Mouse (Mus musculus): ENCODE data around the gene Me3. TPM values are rescaled to one million over a fixed set of nuclear protein-coding genes. Genes with fewer than 3 reads are reported as not detected.

Gene Me3
- polyA plus RNA-seq, 1 experiment from 2014 or later, result 4.3 TPM

DNA sequence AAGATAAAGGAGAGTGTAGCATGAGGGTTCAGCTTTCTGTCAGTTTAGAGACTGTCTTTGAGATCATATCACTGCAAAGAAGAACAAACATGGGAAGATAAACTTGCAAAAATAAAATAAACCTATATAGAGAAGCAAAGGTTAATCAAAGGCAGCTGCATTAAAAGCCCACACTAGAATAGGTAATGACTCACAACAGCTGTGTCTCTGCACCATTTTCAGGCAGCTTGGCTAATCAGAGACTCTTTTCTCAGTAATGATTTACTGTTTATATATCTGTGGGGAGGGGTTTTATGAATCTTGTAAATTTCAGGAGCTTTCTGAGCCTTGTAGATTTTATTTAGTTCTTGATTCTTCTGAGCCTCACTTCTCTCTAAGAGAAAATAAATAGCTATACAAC is 15.7 kb downstream of the Me3 start:
- Histone ChIP-seq H3K36me3 (ENCODE audit: control insufficient read depth, insufficient read depth, low read length) (no peaks in the 10 kb centered on the region), H3K4me2 (ENCODE audit: low read length) (no peak overlapping the region), H3K27me3 (replicated peaks; ENCODE audit: control insufficient read depth, insufficient read depth, low read length) (no peaks in the 10 kb centered on the region), H3K4me1 (replicated peaks; ENCODE audit: control insufficient read depth, insufficient read depth, low read length) (no peaks in the 10 kb centered on the region), H3K9me3 (ENCODE audit: control insufficient read depth, low read length) (0 out of 2 replicates have a peak, but pooled peaks cover 2% of the 10 kb centered on the region), H3K9ac (ENCODE audit: low read length) (no peak overlapping the region), H3K27ac (ENCODE audit: low read depth) (no peak overlapping the region), H3K4me3 (ENCODE audit: low read depth, low read length) (no peak overlapping the region)
- DNase-seq (ENCODE audit: low spot score), result no peak
- no peak for ATAC-seq (replicated peaks; ENCODE audit: low FRiP score, low TSS enrichment, low read depth)

DNA sequence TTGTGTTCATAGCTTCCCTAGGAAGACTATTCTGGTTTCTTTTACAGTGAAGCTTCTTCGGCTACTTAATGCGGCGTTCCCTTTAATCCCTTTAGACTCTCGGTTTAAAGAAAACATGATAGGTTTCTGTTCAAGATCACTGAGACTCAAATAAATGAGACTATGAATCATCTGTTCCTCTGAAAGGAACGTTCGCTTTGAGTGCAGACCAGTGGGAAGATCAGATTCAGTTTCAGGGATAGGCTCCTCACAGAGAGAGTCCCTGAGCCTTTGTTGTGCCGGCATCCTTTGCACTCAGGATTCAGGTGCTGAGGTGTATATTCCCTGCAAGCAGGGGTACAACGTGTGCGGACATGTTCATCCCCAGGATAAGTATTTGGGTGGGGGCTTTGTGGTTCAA is 25.0 kb downstream of the Me3 start:
- H3K36me3 ChIP-seq (ENCODE audit: control insufficient read depth, insufficient read depth, low read length), result no peaks in the 10 kb centered on the region
- H3K27ac ChIP-seq (ENCODE audit: low read depth), result no peak overlapping the region
- H3K4me1 ChIP-seq (replicated peaks; ENCODE audit: control insufficient read depth, insufficient read depth, low read length), result no peaks in the 10 kb centered on the region
- ATAC-seq (replicated peaks; ENCODE audit: low FRiP score, low TSS enrichment, low read depth) (no peak), DNase-seq (ENCODE audit: low spot score) (no peak)
- H3K9me3 ChIP-seq (ENCODE audit: control insufficient read depth, low read length), result no peaks in the 10 kb centered on the region
- H3K4me2 ChIP-seq (ENCODE audit: low read length), result no peak overlapping the region
- WGBS, result 56% methylated on average over 9 of the region's 9 CpGs
- H3K27me3 ChIP-seq (replicated peaks; ENCODE audit: control insufficient read depth, insufficient read depth, low read length), result no peaks in the 10 kb centered on the region
- H3K9ac ChIP-seq (ENCODE audit: low read length), result no peak overlapping the region
- H3K4me3 ChIP-seq (ENCODE audit: low read depth, low read length), result no peak overlapping the region

DNA sequence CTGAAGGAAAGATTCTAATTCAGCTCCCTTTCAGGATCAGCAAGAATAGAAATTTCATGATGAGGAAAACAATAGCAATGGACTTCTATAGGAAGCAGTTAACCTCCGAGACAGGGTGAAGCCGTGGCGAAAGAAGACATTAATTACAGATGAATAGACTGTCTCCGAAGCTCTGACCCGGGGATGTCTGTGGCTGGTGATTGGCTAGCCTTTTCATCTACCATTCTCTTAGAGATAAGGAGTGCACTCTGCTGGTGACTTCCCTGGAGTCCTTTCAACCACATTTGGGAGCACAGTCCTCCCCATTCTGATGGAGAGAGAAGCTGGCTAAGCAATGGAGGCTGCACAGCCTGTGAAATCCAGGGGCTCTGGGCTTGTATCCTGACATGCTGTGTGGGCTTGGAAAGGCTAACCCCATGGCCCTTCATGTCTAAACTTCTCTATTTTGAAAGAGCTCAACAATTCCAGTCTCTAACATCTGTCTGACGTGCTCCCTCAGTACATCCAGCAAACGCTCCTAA is 25.6 kb downstream of the Me3 start:
- 60% methylated on average over 7 of the region's 7 CpGs for WGBS
- H3K36me3 ChIP-seq (ENCODE audit: control insufficient read depth, insufficient read depth, low read length), result no peaks in the 10 kb centered on the region
- H3K9me3 ChIP-seq (ENCODE audit: control insufficient read depth, low read length), result no peaks in the 10 kb centered on the region
- no peaks in the 10 kb centered on the region for H3K27me3 ChIP-seq (replicated peaks; ENCODE audit: control insufficient read depth, insufficient read depth, low read length)
- no peak overlapping the region for H3K27ac ChIP-seq (ENCODE audit: low read depth)
- H3K9ac ChIP-seq (ENCODE audit: low read length), result no peak overlapping the region
- no peak for ATAC-seq (replicated peaks; ENCODE audit: low FRiP score, low TSS enrichment, low read depth)
- DNase-seq (ENCODE audit: low spot score), result no peak
- H3K4me1 ChIP-seq (replicated peaks; ENCODE audit: control insufficient read depth, insufficient read depth, low read length), result no peaks in the 10 kb centered on the region
- no peak overlapping the region for H3K4me3 ChIP-seq (ENCODE audit: low read depth, low read length)
- no peak overlapping the region for H3K4me2 ChIP-seq (ENCODE audit: low read length)

DNA sequence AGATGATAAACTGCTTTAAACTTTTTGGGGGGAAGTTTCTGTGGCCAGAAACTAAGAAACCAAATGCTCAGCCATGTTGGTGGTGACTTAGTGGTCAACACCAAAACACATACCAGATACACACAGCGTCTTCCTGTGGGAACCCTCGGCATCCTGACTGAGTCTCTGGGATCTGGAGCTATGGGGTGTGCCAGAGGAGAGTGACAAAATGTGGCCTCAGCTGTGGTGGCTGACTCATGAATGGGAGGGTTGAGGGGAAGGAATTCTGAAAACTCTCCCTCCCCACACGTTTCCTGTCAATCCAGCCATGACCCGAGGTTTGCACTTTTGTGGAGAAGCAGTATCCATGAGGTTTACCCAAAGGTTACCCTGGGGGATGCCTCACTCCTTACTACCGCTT is 32.0 kb downstream of the Me3 start:
- Histone ChIP-seq H3K27me3 (replicated peaks; ENCODE audit: control insufficient read depth, insufficient read depth, low read length) (no peaks in the 10 kb centered on the region), H3K27ac (ENCODE audit: low read depth) (no peak overlapping the region), H3K4me1 (replicated peaks; ENCODE audit: control insufficient read depth, insufficient read depth, low read length) (no peaks in the 10 kb centered on the region), H3K4me2 (ENCODE audit: low read length) (no peak overlapping the region), H3K4me3 (ENCODE audit: low read depth, low read length) (no peak overlapping the region), H3K9me3 (ENCODE audit: control insufficient read depth, low read length) (no peaks in the 10 kb centered on the region), H3K36me3 (ENCODE audit: control insufficient read depth, insufficient read depth, low read length) (no peaks in the 10 kb centered on the region), H3K9ac (ENCODE audit: low read length) (no peak overlapping the region)
- 82% methylated on average over 5 of the region's 5 CpGs for WGBS
- DNase-seq (ENCODE audit: low spot score), result no peak
- no peak for ATAC-seq (replicated peaks; ENCODE audit: low FRiP score, low TSS enrichment, low read depth)

DNA sequence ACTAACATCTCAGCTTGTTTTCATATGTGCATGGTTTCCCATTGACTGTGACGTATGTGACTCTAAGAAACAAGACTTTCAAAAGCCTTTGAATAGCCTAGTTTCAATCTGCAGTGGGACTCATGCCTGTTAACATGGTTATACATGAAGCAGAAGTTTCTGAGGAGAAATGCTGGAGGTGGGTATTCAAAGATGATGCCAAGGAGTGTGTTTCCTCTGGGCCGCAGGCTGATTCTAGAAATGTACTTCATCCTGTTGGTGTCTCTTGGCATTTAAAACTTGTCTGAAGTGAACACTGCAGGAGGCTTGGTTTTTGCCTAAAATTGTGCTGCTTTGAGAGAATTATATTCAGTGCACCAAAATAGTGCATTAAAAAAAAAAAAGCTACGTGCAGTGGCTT is 34.2 kb downstream of the Me3 start:
- no peak for DNase-seq (ENCODE audit: low spot score)
- no peaks in the 10 kb centered on the region for H3K27me3 ChIP-seq (replicated peaks; ENCODE audit: control insufficient read depth, insufficient read depth, low read length)
- H3K4me2 ChIP-seq (ENCODE audit: low read length), result no peak overlapping the region
- H3K9me3 ChIP-seq (ENCODE audit: control insufficient read depth, low read length), result no peaks in the 10 kb centered on the region
- 89% methylated on average over 3 of the region's 3 CpGs for WGBS
- no peak overlapping the region for H3K27ac ChIP-seq (ENCODE audit: low read depth)
- no peak overlapping the region for H3K4me3 ChIP-seq (ENCODE audit: low read depth, low read length)
- ATAC-seq (replicated peaks; ENCODE audit: low FRiP score, low TSS enrichment, low read depth), result no peak
- H3K36me3 ChIP-seq (ENCODE audit: control insufficient read depth, insufficient read depth, low read length), result no peaks in the 10 kb centered on the region
- H3K4me1 ChIP-seq (replicated peaks; ENCODE audit: control insufficient read depth, insufficient read depth, low read length), result no peaks in the 10 kb centered on the region
- H3K9ac ChIP-seq (ENCODE audit: low read length), result no peak overlapping the region

DNA sequence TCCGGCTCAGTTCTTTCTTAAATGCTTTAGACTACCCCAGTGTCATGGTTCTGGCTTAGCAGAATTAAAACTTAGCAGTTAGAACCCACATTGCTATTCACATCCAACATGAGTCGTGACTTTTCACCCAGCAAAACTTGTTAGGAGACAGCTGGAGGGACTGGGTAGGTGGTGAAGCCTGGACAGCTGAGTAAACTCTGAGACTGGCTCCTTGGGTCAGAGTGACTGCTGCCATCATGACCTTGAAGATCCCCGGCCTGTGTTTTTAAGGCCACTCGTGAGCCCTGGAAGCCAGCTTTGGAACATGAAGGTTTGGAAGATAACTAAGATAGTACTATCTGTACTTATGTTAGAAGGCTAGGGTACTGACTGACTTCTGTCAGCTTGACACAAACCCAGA is 35.4 kb downstream of the Me3 start:
- WGBS, result 84% methylated on average over 4 of the region's 4 CpGs
- no peaks in the 10 kb centered on the region for H3K36me3 ChIP-seq (ENCODE audit: control insufficient read depth, insufficient read depth, low read length)
- H3K27me3 ChIP-seq (replicated peaks; ENCODE audit: control insufficient read depth, insufficient read depth, low read length), result no peaks in the 10 kb centered on the region
- H3K4me3 ChIP-seq (ENCODE audit: low read depth, low read length), result no peak overlapping the region
- H3K9me3 ChIP-seq (ENCODE audit: control insufficient read depth, low read length), result no peaks in the 10 kb centered on the region
- H3K9ac ChIP-seq (ENCODE audit: low read length), result no peak overlapping the region
- peak; percentile 27 for DNase-seq (ENCODE audit: low spot score)
- H3K27ac ChIP-seq (ENCODE audit: low read depth), result no peak overlapping the region
- no peak overlapping the region for H3K4me2 ChIP-seq (ENCODE audit: low read length)
- ATAC-seq (replicated peaks; ENCODE audit: low FRiP score, low TSS enrichment, low read depth), result no peak
- no peaks in the 10 kb centered on the region for H3K4me1 ChIP-seq (replicated peaks; ENCODE audit: control insufficient read depth, insufficient read depth, low read length)

DNA sequence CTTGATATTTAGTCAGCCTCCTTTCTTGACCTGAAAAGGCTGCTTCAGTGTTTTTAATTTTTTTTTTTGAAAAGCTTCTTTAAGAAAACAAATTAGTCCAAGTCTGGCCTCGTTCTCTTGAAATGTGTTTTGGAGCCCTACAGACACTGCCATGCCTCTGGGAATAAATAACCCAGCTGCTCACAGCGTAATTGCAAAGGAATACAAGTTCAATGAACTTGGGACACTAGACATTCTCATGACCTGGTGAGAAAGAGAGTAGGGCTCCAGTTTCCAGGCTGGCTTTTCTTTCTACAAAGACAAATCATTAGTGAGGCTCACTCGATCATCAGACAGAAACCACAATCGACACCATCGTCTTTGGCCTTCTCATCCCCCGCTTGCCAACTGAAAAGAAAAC is 37.3 kb downstream of the Me3 start:
- DNase-seq (ENCODE audit: low spot score) (peak; percentile 10), ATAC-seq (replicated peaks; ENCODE audit: low FRiP score, low TSS enrichment, low read depth) (no peak)
- Histone ChIP-seq H3K36me3 (ENCODE audit: control insufficient read depth, insufficient read depth, low read length) (no peaks in the 10 kb centered on the region), H3K4me1 (replicated peaks; ENCODE audit: control insufficient read depth, insufficient read depth, low read length) (no peaks in the 10 kb centered on the region), H3K9ac (ENCODE audit: low read length) (no peak overlapping the region), H3K4me3 (ENCODE audit: low read depth, low read length) (no peak overlapping the region), H3K4me2 (ENCODE audit: low read length) (no peak overlapping the region), H3K27ac (ENCODE audit: low read depth) (no peak overlapping the region), H3K27me3 (replicated peaks; ENCODE audit: control insufficient read depth, insufficient read depth, low read length) (no peaks in the 10 kb centered on the region), H3K9me3 (ENCODE audit: control insufficient read depth, low read length) (no peaks in the 10 kb centered on the region)
- WGBS, result 68% methylated on average over 6 of the region's 6 CpGs

DNA sequence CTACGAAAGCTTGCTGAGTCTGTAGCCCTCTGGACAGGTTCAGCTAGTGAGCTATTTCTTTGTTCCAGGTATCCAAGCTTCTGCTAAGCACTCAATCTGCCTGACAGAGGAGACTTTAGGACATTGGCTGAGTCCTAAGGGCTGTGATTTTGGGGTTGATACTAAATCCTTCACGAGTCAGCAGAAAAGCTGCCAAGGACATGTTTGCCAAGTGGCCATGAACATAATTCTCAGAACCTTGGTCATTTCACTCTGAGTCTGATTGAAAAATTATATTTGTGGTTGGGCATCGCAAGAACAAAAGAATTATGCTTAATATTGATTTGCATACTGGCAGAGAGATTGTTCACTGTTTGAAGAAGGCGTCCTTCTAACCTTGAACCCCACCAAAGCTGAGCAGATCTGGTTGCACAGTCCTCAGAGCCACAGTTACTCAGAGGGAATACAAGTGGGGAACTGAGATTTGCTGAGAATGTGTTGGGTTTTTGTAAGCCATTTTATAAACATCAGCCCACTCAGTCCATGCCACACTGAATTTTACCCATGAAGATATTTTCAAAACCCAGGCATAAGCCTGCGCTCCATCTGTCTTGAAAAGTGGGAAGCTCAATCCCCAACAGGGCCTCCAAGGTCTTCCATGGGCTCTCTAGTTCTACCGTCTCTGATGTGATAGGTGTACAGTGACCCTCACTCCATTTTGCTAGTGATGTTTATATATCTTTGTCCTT is 39.1 kb downstream of the Me3 start:
- Histone ChIP-seq H3K9ac (ENCODE audit: low read length) (no peak overlapping the region), H3K4me1 (replicated peaks; ENCODE audit: control insufficient read depth, insufficient read depth, low read length) (0 out of 2 replicates have a peak, but pooled peaks cover 3% of the 10 kb centered on the region), H3K27ac (ENCODE audit: low read depth) (no peak overlapping the region), H3K9me3 (ENCODE audit: control insufficient read depth, low read length) (no peaks in the 10 kb centered on the region), H3K4me3 (ENCODE audit: low read depth, low read length) (no peak overlapping the region), H3K4me2 (ENCODE audit: low read length) (no peak overlapping the region), H3K27me3 (replicated peaks; ENCODE audit: control insufficient read depth, insufficient read depth, low read length) (no peaks in the 10 kb centered on the region), H3K36me3 (ENCODE audit: control insufficient read depth, insufficient read depth, low read length) (no peaks in the 10 kb centered on the region)
- 88% methylated on average over 6 of the region's 6 CpGs for WGBS
- DNase-seq (ENCODE audit: low spot score) (no peak), ATAC-seq (replicated peaks; ENCODE audit: low FRiP score, low TSS enrichment, low read depth) (no peak)

DNA sequence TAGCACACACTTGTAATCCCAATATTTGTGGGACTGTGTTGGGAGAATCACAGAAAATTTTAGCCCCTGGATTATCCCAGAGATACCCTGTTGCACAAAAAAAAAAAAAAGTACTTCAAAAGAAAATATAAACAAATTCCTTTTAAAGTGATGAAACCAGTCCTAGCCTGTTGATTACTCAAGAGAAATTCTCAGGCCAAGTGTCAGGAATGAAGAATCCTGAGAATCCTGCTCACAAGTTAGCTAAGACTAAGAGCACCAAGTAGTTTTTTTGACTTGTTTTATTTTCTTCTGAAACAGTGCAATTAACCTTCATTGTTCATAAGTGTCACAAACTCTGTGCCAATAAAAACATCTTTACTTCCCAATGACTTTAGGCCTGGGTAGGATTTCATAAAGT is 44.0 kb downstream of the Me3 start:
- H3K9ac ChIP-seq (ENCODE audit: low read length), result no peak overlapping the region
- no peak overlapping the region for H3K4me3 ChIP-seq (ENCODE audit: low read depth, low read length)
- 0 out of 2 replicates have a peak, but pooled peaks cover 6% of the 10 kb centered on the region for H3K4me1 ChIP-seq (replicated peaks; ENCODE audit: control insufficient read depth, insufficient read depth, low read length)
- H3K27ac ChIP-seq (ENCODE audit: low read depth), result no peak overlapping the region
- no peak for DNase-seq (ENCODE audit: low spot score)
- no peaks in the 10 kb centered on the region for H3K27me3 ChIP-seq (replicated peaks; ENCODE audit: control insufficient read depth, insufficient read depth, low read length)
- no peak overlapping the region for H3K4me2 ChIP-seq (ENCODE audit: low read length)
- ATAC-seq (replicated peaks; ENCODE audit: low FRiP score, low TSS enrichment, low read depth), result no peak
- no peaks in the 10 kb centered on the region for H3K36me3 ChIP-seq (ENCODE audit: control insufficient read depth, insufficient read depth, low read length)
- H3K9me3 ChIP-seq (ENCODE audit: control insufficient read depth, low read length), result no peaks in the 10 kb centered on the region

Measured in intestine, embryonic 14.5 days (tissue).